In the genomic region with DNA sequence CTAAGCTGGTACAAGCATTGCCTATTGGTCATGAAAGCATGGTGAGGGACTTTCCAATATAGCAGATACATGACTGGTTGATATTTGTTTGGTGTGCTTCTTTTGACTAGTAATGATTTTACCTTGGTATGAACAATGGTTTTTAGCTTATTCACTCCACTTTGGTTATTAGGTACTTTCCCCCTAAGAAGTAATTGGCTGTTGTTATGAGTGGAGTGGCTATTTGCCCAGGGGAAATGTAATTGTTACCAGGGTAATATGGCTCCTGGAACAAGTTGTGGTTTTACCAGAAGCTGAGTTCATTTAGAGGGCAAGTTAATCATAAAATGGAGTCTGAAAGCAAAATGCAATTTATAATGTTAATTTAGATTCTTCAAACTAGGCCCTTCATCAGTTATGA, we compare ENCODE assay signal across 16 mouse cellular contexts.
"Had no signal": no experiment of that assay in that cellular context is flagged by ENCODE, and none has a peak within 500 bp of the region (broad histone marks: within the 10 kb centered on the region; RNA-seq: fewer than 3 reads in every experiment).

No protein-coding gene starts in this region.

- H3K27me3 ChIP-seq: neural tube, embryonic 13.5 days; neural tube, embryonic 15.5 days; stomach, embryonic 15.5 days had no signal

- H3K9ac ChIP-seq: neural tube, embryonic 13.5 days; neural tube, embryonic 15.5 days; stomach, embryonic 15.5 days had no signal

- H3K4me2 ChIP-seq: neural tube, embryonic 13.5 days; neural tube, embryonic 15.5 days; stomach, embryonic 15.5 days had no signal

- H3K36me3 ChIP-seq: neural tube, embryonic 13.5 days; neural tube, embryonic 15.5 days; stomach, embryonic 15.5 days had no signal

- H3K9me3 ChIP-seq: neural tube, embryonic 13.5 days; neural tube, embryonic 15.5 days; stomach, embryonic 15.5 days had no signal

- H3K4me3 ChIP-seq: neural tube, embryonic 13.5 days; neural tube, embryonic 15.5 days; stomach, embryonic 15.5 days had no signal

- H3K27ac ChIP-seq: neural tube, embryonic 13.5 days; neural tube, embryonic 15.5 days; stomach, embryonic 15.5 days; stomach, postnatal 0 days had no signal

- H3K4me1 ChIP-seq: neural tube, embryonic 13.5 days; neural tube, embryonic 15.5 days; stomach, embryonic 15.5 days had no signal

- DNase-seq: retina, postnatal 1 day; right cerebral cortex, adult 18-20 months; right cerebral cortex, postnatal 14 days; right cerebral cortex, postnatal 25 days; right cerebral cortex, postnatal 4 days; spleen, adult 18-20 months; thymus, adult 18-20 months; thymus, adult 2 months; thymus, postnatal 14 days; thymus, postnatal 25 days; thymus, postnatal 36 days; thymus, postnatal 4 days had no signal
